Mouse (Mus musculus): ENCODE measurements around the gene Efna5. TPM values are rescaled to one million over a fixed set of nuclear protein-coding genes. Genes with fewer than 3 reads are reported as not detected.
A peak's percentile ranks its signal among the peaks of the same experiment; 100 is the strongest.

Gene Efna5
- polyA plus RNA-seq, 1 experiment from 2014 or later = 59.7 TPM

GRCm38 (mm10) chr17:62592436-62593074 lies 288.6 kb downstream of the Efna5 start:
- no peak overlapping the region for H3K9ac ChIP-seq (ENCODE audit: low read depth, low read length)
- H3K4me2 ChIP-seq (ENCODE audit: low read length) = no peak overlapping the region
- H3K27ac ChIP-seq (ENCODE audit: low read length) = no peak overlapping the region
- no peaks in the 10 kb centered on the region for H3K36me3 ChIP-seq (ENCODE audit: control insufficient read depth, insufficient read depth, low read length)
- ATAC-seq = peak; percentile 51; the same call in 1 of the 2 replicates
- WGBS = 39% methylated on average over 5 of the region's 5 CpGs
- H3K4me1 ChIP-seq (ENCODE audit: control insufficient read depth, insufficient read depth, low read length) = peaks cover 8% of the 10 kb centered on the region; the same call in 1 of the 2 replicates
- no peaks in the 10 kb centered on the region for H3K27me3 ChIP-seq (ENCODE audit: control insufficient read depth, insufficient read depth, low read depth, low read length)
- H3K4me3 ChIP-seq (ENCODE audit: low read depth, low read length) = no peak overlapping the region
- peaks cover 3% of the 10 kb centered on the region; the same call in 1 of the 2 replicates for H3K9me3 ChIP-seq (replicated peaks; ENCODE audit: control insufficient read depth, low read length, poor library complexity, severe bottlenecking)

GRCm38 (mm10) chr17:62591581-62592435 lies 289.3 kb downstream of the Efna5 start:
- Histone ChIP-seq H3K4me1 (ENCODE audit: control insufficient read depth, insufficient read depth, low read length) (peaks cover 8% of the 10 kb centered on the region; the same call in 1 of the 2 replicates), H3K27ac (ENCODE audit: low read length) (no peak overlapping the region), H3K9me3 (replicated peaks; ENCODE audit: control insufficient read depth, low read length, poor library complexity, severe bottlenecking) (peaks cover 6% of the 10 kb centered on the region; the same call in 1 of the 2 replicates), H3K36me3 (ENCODE audit: control insufficient read depth, insufficient read depth, low read length) (no peaks in the 10 kb centered on the region), H3K27me3 (ENCODE audit: control insufficient read depth, insufficient read depth, low read depth, low read length) (no peaks in the 10 kb centered on the region), H3K4me2 (ENCODE audit: low read length) (no peak overlapping the region), H3K4me3 (ENCODE audit: low read depth, low read length) (no peak overlapping the region), H3K9ac (ENCODE audit: low read depth, low read length) (no peak overlapping the region)
- 59% methylated on average over 10 of the region's 10 CpGs for WGBS
- peak; percentile 58 for ATAC-seq

- no peak for ATAC-seq
- H3K36me3 ChIP-seq (ENCODE audit: control insufficient read depth, insufficient read depth, low read length) = no peaks in the 10 kb centered on the region
- 70% methylated on average over 9 of the region's 9 CpGs for WGBS
Measured at GRCm38 (mm10) chr17:62590685-62591460, 290.2 kb downstream of the Efna5 start.

GRCm38 (mm10) chr17:62580127-62580526 lies 301.0 kb downstream of the Efna5 start:
- Histone ChIP-seq H3K27ac (ENCODE audit: low read length) (no peak overlapping the region), H3K9ac (ENCODE audit: low read depth, low read length) (no peak overlapping the region), H3K4me3 (ENCODE audit: low read depth, low read length) (no peak overlapping the region), H3K9me3 (replicated peaks; ENCODE audit: control insufficient read depth, low read length, poor library complexity, severe bottlenecking) (no peaks in the 10 kb centered on the region), H3K36me3 (ENCODE audit: control insufficient read depth, insufficient read depth, low read length) (no peaks in the 10 kb centered on the region), H3K4me2 (ENCODE audit: low read length) (no peak overlapping the region), H3K27me3 (ENCODE audit: control insufficient read depth, insufficient read depth, low read depth, low read length) (no peaks in the 10 kb centered on the region), H3K4me1 (ENCODE audit: control insufficient read depth, insufficient read depth, low read length) (no peaks in the 10 kb centered on the region)
- ATAC-seq = no peak
- 80% methylated on average over 6 of the region's 6 CpGs for WGBS

More at GRCm38 (mm10) chr17:62590685-62591460, 290.2 kb downstream of the Efna5 start:
- Histone ChIP-seq H3K9ac (ENCODE audit: low read depth, low read length) (no peak overlapping the region), H3K4me2 (ENCODE audit: low read length) (no peak overlapping the region), H3K4me3 (ENCODE audit: low read depth, low read length) (no peak overlapping the region), H3K9me3 (replicated peaks; ENCODE audit: control insufficient read depth, low read length, poor library complexity, severe bottlenecking) (peaks cover 6% of the 10 kb centered on the region; the same call in 1 of the 2 replicates), H3K27me3 (ENCODE audit: control insufficient read depth, insufficient read depth, low read depth, low read length) (no peaks in the 10 kb centered on the region), H3K27ac (ENCODE audit: low read length) (no peak overlapping the region), H3K4me1 (ENCODE audit: control insufficient read depth, insufficient read depth, low read length) (peaks cover 8% of the 10 kb centered on the region; the same call in 1 of the 2 replicates)

- WGBS = 29% methylated on average over 6 of the region's 6 CpGs
- no peaks in the 10 kb centered on the region for H3K27me3 ChIP-seq (ENCODE audit: control insufficient read depth, insufficient read depth, low read depth, low read length)
- H3K9ac ChIP-seq (ENCODE audit: low read depth, low read length) = no peak overlapping the region
- no peak overlapping the region for H3K4me3 ChIP-seq (ENCODE audit: low read depth, low read length)
- H3K27ac ChIP-seq (ENCODE audit: low read length) = no peak overlapping the region
- no peaks in the 10 kb centered on the region for H3K4me1 ChIP-seq (ENCODE audit: control insufficient read depth, insufficient read depth, low read length)
- no peak overlapping the region for H3K4me2 ChIP-seq (ENCODE audit: low read length)
- no peaks in the 10 kb centered on the region for H3K36me3 ChIP-seq (ENCODE audit: control insufficient read depth, insufficient read depth, low read length)
- H3K9me3 ChIP-seq (replicated peaks; ENCODE audit: control insufficient read depth, low read length, poor library complexity, severe bottlenecking) = no peaks in the 10 kb centered on the region
- ATAC-seq = no peak
Measured at GRCm38 (mm10) chr17:62579618-62580017, 301.5 kb downstream of the Efna5 start.

GRCm38 (mm10) chr17:62574499-62575265 lies 306.4 kb downstream of the Efna5 start:
- Histone ChIP-seq H3K9ac (ENCODE audit: low read depth, low read length) (no peak overlapping the region), H3K36me3 (ENCODE audit: control insufficient read depth, insufficient read depth, low read length) (no peaks in the 10 kb centered on the region), H3K9me3 (replicated peaks; ENCODE audit: control insufficient read depth, low read length, poor library complexity, severe bottlenecking) (no peaks in the 10 kb centered on the region), H3K27me3 (ENCODE audit: control insufficient read depth, insufficient read depth, low read depth, low read length) (no peaks in the 10 kb centered on the region), H3K27ac (ENCODE audit: low read length) (no peak overlapping the region), H3K4me1 (ENCODE audit: control insufficient read depth, insufficient read depth, low read length) (no peaks in the 10 kb centered on the region), H3K4me2 (ENCODE audit: low read length) (no peak overlapping the region), H3K4me3 (ENCODE audit: low read depth, low read length) (no peak overlapping the region)
- no peak for ATAC-seq
- WGBS = 85% methylated on average over 9 of the region's 9 CpGs

GRCm38 (mm10) chr17:62570101-62570500 lies 311.0 kb downstream of the Efna5 start:
- Histone ChIP-seq H3K27me3 (ENCODE audit: control insufficient read depth, insufficient read depth, low read depth, low read length) (no peaks in the 10 kb centered on the region), H3K4me3 (ENCODE audit: low read depth, low read length) (no peak overlapping the region), H3K36me3 (ENCODE audit: control insufficient read depth, insufficient read depth, low read length) (no peaks in the 10 kb centered on the region), H3K27ac (ENCODE audit: low read length) (no peak overlapping the region), H3K4me2 (ENCODE audit: low read length) (no peak overlapping the region), H3K9me3 (replicated peaks; ENCODE audit: control insufficient read depth, low read length, poor library complexity, severe bottlenecking) (no peaks in the 10 kb centered on the region), H3K9ac (ENCODE audit: low read depth, low read length) (no peak overlapping the region), H3K4me1 (ENCODE audit: control insufficient read depth, insufficient read depth, low read length) (no peaks in the 10 kb centered on the region)
- 92% methylated on average over 1 of the region's 1 CpGs for WGBS
- no peak for ATAC-seq

- ATAC-seq = no peak
- no peaks in the 10 kb centered on the region for H3K9me3 ChIP-seq (replicated peaks; ENCODE audit: control insufficient read depth, low read length, poor library complexity, severe bottlenecking)
- no peak overlapping the region for H3K4me2 ChIP-seq (ENCODE audit: low read length)
- H3K4me3 ChIP-seq (ENCODE audit: low read depth, low read length) = no peak overlapping the region
- H3K9ac ChIP-seq (ENCODE audit: low read depth, low read length) = no peak overlapping the region
- no peaks in the 10 kb centered on the region for H3K27me3 ChIP-seq (ENCODE audit: control insufficient read depth, insufficient read depth, low read depth, low read length)
- H3K27ac ChIP-seq (ENCODE audit: low read length) = no peak overlapping the region
- H3K4me1 ChIP-seq (ENCODE audit: control insufficient read depth, insufficient read depth, low read length) = no peaks in the 10 kb centered on the region
- H3K36me3 ChIP-seq (ENCODE audit: control insufficient read depth, insufficient read depth, low read length) = no peaks in the 10 kb centered on the region
- 55% methylated on average over 4 of the region's 4 CpGs for WGBS
Measured at GRCm38 (mm10) chr17:62568019-62568418, 313.1 kb downstream of the Efna5 start.
